Mouse (Mus musculus): Measurements from ENCODE around the gene Zfp523.

Zfp523 gene

DNA sequence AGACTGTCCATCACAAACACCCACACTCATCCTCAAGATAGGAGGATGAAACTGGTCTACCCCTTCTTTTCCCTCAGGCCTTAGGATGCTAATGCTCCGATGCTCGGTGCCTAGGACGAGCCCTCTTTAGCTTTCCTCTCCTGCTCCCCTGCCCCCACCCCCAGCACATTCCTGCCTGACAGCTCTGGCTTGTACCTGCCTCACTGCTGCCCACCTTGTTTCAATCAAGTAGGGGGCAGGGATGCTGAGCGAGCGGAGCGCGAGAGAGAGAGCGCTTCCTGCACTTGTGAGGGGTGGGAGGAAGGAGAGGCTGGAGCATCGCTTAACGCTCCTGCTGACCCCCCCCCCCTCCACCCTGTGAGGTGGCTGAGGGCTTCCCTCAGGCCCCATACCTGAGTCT, 16.6 kb upstream of the Zfp523 start:
- DNase-seq (ENCODE audit: low spot score in 2 of 2), result no peak

GRCm38 (mm10) chr17:28161310-28161881, 15.5 kb upstream of the Zfp523 start:
- DNase-seq (ENCODE audit: low spot score in 2 of 2), result no peak

DNA sequence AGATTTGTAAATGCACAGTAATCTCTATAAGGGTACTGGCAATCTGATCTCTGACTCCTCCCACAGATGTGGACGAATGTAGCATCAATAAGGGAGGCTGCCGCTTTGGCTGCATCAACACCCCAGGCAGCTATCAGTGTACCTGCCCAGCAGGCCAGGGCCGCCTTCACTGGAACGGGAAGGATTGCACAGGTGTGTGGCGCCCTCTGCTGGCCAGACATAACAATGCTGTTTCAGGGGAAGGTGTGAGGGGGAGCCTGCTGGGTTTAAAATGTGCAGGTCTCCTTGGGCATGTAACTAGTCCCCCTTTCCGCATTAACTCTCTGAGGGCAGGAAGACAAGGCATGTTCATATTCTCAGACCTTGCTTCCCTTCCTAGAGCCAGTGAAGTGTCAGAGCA, 13.3 kb upstream of the Zfp523 start:
- peak; percentile 69 to 81 for DNase-seq (ENCODE audit: low spot score in 2 of 2)

GRCm38 (mm10) chr17:28170460-28171305, 6.2 kb upstream of the Zfp523 start:
- no peak for DNase-seq (ENCODE audit: low spot score in 2 of 2)

GRCm38 (mm10) chr17:28172690-28173089, 4.2 kb upstream of the Zfp523 start:
- no peak for DNase-seq (ENCODE audit: low spot score in 2 of 2)

- DNase-seq (ENCODE audit: low spot score in 2 of 2), result no peak
Measured at GRCm38 (mm10) chr17:28177540-28178046, 664 bp downstream of the Zfp523 start.

GRCm38 (mm10) chr17:28180331-28180730, 3.4 kb downstream of the Zfp523 start:
- no peak for DNase-seq (ENCODE audit: low spot score in 2 of 2)

DNA sequence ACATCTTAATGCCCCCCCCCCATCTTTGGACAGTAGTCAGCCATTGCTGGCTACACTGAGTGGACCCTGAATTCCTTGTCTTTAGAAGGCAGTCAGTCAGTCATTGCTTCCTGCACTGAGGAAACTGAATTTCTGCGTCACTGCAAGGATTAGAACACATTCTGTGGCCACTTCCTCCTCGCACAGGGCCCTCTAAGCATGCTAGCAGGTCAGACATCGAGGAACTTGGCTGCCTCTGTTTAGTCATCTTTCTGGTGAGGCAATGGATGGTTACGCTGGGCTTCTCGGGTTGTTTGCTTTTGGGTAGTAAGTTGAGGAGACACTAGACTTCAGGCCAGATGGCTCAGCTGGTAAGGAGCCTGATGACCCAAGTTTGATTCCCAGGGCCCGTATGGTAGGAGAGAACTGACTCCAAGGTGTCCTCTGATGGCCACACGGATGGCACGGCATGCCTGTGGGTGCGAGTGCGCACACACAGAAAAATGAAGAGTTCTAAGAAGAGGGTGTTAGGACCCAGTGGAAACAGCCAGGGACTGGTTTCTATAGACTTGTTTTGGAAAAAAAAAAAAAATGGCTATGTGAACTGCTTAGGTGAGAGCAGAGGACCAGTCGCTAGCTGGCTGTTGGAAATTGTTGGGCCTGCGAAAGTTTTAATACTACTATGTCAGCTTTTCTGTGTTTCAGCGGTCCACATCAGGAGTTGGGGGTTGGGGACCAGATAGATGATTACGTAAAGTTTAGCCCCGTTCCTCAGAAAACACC, 4.0 kb downstream of the Zfp523 start:
- DNase-seq (ENCODE audit: low spot score in 2 of 2), result no peak

DNA sequence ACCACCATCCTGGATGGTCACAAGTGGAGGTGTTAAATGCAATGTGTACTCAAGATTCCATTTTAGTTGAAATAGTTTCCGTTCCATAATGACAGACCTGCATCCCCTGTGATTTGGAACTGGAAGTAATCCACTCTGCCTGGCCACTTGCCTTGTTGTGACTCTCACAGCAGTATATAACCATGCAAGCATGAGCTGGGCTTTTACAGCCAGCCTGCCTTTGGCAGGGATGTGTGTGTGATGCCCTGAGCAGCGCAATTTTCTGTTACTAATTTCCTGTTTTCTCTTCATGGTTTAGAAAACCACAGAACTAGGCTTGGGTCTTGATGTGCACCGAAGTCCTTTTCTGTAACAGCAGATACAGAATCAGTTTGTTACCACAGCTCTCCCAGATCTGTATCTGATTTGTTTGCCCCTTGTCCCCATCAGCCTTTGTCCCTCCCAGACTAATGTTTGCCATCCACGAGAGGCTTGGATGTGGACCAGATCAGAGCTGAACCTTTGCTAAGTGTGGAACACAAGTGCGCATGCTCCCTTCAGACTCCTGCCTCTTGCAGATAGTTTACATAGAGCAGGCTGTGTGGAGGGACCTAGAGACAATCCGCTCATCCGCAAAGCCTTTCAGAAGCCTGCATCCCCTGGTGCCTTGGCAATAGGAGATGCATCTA, 8.2 kb downstream of the Zfp523 start:
- no peak for DNase-seq (ENCODE audit: low spot score in 2 of 2)

- DNase-seq (ENCODE audit: low spot score in 2 of 2), result no peak
Measured at GRCm38 (mm10) chr17:28188313-28188712, 11.4 kb downstream of the Zfp523 start.

DNA sequence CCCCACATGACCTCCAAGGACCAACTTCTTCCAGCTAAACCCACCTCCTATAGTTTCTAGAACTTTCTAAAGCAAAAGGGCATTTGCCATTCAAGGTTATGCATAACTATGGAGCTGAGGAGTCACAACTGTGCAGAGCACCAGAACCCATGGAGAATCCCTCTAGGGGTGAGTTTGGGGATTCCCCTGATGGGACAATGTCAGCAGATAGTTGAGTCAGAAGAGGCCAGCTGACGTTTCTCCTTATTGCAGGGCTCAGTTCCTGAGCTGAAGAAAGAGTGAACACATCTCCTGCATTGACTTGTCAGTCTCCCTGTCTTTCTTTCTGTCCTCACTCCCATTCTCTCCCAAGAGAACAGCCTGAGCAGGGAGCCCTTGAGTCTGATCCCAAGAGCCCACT, 15.8 kb downstream of the Zfp523 start:
- DNase-seq (ENCODE audit: low spot score in 2 of 2), result no peak

DNA sequence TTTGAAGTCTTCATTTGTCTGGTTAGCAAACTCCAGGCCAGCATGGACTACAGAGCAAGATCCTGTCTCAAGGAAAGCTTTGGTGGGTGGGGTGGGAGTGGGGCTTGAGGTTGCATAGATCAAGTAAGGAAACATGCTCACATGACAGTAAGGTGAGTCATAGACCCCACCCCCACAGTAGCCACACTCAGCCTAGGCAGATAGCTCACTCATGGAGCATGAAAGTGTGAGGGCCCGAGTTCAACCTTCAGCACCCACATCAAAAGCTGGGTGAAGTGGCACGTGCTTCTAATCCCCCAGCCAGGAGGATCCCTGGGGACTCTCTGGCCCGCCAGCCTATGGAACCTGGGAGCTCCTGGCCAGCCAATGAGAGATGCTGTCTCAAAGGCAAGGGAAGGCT, 16.6 kb downstream of the Zfp523 start:
- DNase-seq (ENCODE audit: low spot score in 2 of 2), result no peak

GRCm38 (mm10) chr17:28195033-28195432, 18.1 kb downstream of the Zfp523 start:
- no peak for DNase-seq (ENCODE audit: low spot score in 2 of 2)

DNA sequence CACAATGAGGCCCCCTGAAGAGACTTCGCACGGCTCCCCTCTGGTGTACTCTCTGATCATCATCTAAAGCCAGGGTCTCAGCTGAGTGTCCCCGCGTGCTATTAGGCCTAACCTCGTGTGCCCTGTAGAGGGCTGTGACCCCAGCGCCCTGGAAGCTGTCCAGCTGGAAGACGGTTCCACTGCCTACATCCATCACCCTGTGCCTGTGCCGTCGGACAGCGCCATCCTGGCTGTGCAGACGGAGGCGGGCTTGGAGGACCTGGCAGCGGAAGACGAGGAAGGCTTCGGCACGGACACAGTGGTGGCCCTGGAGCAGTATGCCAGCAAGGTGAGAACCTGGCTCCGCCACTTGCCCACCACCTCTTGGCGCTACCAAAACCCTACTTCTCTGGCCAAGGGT, 20.7 kb downstream of the Zfp523 start:
- DNase-seq (ENCODE audit: low spot score in 2 of 2), result no peak

DNA sequence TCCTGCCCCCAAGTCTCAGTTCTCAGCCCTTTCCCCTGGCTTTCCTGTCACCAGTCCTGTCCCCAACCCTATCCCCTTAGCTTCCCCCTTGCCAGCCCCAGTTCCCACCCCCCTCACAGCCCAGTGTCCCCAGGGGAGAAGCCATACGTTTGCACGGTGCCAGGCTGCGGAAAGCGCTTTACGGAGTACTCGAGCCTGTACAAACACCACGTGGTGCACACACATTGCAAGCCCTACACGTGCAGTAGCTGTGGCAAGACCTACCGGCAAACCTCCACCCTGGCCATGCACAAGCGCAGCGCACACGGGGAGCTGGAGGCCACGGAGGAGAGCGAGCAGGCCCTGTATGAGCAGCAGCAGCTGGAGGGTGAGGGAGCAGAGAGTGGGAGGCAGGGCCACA, 25.1 kb downstream of the Zfp523 start:
- DNase-seq (ENCODE audit: low spot score in 2 of 2), result no peak

DNA sequence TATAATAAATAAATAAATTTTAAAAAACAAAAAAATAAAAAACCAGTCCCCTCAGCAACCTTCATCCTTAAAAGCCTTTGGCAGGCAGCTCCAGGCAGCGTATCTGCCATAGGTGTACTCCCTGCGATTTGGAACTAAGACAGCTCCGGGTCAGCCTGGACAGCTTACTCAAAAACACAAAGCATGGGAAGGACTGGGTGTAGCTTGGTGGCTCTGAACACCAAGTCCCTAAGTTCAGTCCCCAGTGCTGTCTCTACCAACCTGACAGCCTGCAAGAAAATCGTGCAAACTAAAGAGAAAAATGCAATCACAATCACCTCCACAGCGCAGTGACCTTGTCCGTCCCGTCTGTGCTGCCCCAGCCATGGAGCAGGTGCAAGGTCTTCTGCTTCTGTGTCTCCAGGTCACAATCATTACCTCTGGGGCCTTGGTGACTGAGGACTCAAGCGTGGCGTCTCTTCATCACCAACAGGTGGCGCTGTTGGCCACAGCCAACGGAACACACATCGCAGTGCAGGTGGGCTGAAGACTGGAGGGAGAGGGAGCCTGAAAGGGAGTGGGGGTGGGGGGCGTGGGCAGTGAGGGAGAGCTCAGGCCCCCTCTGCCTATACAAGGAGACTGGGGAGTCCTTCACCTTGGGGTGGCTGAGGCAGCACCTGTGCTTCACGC, 27.3 kb downstream of the Zfp523 start:
- DNase-seq (ENCODE audit: low spot score in 2 of 2), result peak in 1 of 2 experiments; percentile 58

- DNase-seq (ENCODE audit: low spot score in 2 of 2), result no peak
Measured at GRCm38 (mm10) chr17:28205443-28205842, 28.5 kb downstream of the Zfp523 start.

DNA sequence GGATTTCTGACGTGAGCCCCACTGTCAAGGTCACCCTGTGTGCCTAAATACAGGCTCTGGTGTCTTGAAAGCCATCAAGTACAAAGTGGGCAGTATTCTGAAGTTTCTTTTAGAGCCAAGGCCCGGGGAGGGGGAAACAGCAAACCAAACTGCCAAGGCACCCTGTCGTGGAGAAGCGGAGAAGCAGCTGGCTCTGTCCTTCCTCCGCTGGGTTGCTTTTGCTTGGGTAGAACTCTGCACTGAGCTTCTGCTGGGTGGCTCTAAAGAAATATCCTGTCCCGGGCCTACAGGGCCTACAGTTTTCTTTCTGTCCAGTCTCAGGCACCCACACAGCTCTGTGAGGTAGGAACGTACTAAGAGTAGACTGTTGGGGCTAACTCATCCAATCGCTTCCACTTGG, 30.2 kb downstream of the Zfp523 start:
- no peak for DNase-seq (ENCODE audit: low spot score in 2 of 2)

- peak in 1 of 2 experiments; percentile 57 for DNase-seq (ENCODE audit: low spot score in 2 of 2)
Measured at GRCm38 (mm10) chr17:28207591-28208313, 30.8 kb downstream of the Zfp523 start, which contains the start of gene Def6. TSS of gene Def6 (plus strand) at chr17:28207778.

- DNase-seq (ENCODE audit: low spot score in 2 of 2), result no peak
Measured at GRCm38 (mm10) chr17:28208314-28208612, 31.3 kb downstream of the Zfp523 start.

Measured in cerebellum, postnatal 4 days (tissue).